Mouse (Mus musculus): Measurements from ENCODE around the gene Ddx41. TPM values are rescaled to one million over a fixed set of nuclear protein-coding genes. Genes with fewer than 3 reads are reported as not detected.

Gene Ddx41
- polyA plus RNA-seq, 1 experiment from 2014 or later: 56.6 TPM

GRCm38 (mm10) chr13:55507877-55508276 is 28.6 kb downstream of the Ddx41 start:
- no peak overlapping the region for H3K27ac ChIP-seq (replicated peaks; ENCODE audit: low read depth, low read length)
- peaks cover 23% of the 10 kb centered on the region for H3K4me1 ChIP-seq (ENCODE audit: control insufficient read depth, insufficient read depth, low read length)
- H3K36me3 ChIP-seq (ENCODE audit: control insufficient read depth, insufficient read depth, low read length): peaks cover 76% of the 10 kb centered on the region
- no peaks in the 10 kb centered on the region for H3K9me3 ChIP-seq (ENCODE audit: control insufficient read depth, low read length)
- no peak overlapping the region for H3K4me2 ChIP-seq (ENCODE audit: low read depth, low read length)
- ATAC-seq (ENCODE audit: low read depth): no peak
- H3K9ac ChIP-seq (ENCODE audit: low read depth, low read length): no peak overlapping the region
- no peak for DNase-seq (ENCODE audit: low spot score)
- H3K27me3 ChIP-seq (replicated peaks; ENCODE audit: control insufficient read depth, insufficient read depth, low read length): no peaks in the 10 kb centered on the region
- H3K4me3 ChIP-seq (ENCODE audit: low read depth, low read length): no peak overlapping the region
- 64% methylated on average over 11 of the region's 11 CpGs for WGBS

- no peak for DNase-seq (ENCODE audit: low spot score)
- ATAC-seq (ENCODE audit: low read depth): no peak
- no peak overlapping the region for H3K4me2 ChIP-seq (ENCODE audit: low read depth, low read length)
- peaks cover 85% of the 10 kb centered on the region for H3K36me3 ChIP-seq (ENCODE audit: control insufficient read depth, insufficient read depth, low read length)
- no peak overlapping the region for H3K27ac ChIP-seq (replicated peaks; ENCODE audit: low read depth, low read length)
- H3K4me3 ChIP-seq (ENCODE audit: low read depth, low read length): no peak overlapping the region
- H3K9me3 ChIP-seq (ENCODE audit: control insufficient read depth, low read length): no peaks in the 10 kb centered on the region
- no peaks in the 10 kb centered on the region for H3K27me3 ChIP-seq (replicated peaks; ENCODE audit: control insufficient read depth, insufficient read depth, low read length)
- WGBS: 89% methylated on average over 10 of the region's 10 CpGs
- no peak overlapping the region for H3K9ac ChIP-seq (ENCODE audit: low read depth, low read length)
- H3K4me1 ChIP-seq (ENCODE audit: control insufficient read depth, insufficient read depth, low read length): peaks cover 16% of the 10 kb centered on the region
Measured at GRCm38 (mm10) chr13:55506697-55507096, 29.8 kb downstream of the Ddx41 start.

GRCm38 (mm10) chr13:55505810-55506209 is 30.6 kb downstream of the Ddx41 start:
- 96% methylated on average over 5 of the region's 9 CpGs for WGBS
- H3K27me3 ChIP-seq (replicated peaks; ENCODE audit: control insufficient read depth, insufficient read depth, low read length): no peaks in the 10 kb centered on the region
- ATAC-seq (ENCODE audit: low read depth) (no peak), DNase-seq (ENCODE audit: low spot score) (no peak)
- H3K27ac ChIP-seq (replicated peaks; ENCODE audit: low read depth, low read length): no peak overlapping the region
- no peak overlapping the region for H3K9ac ChIP-seq (ENCODE audit: low read depth, low read length)
- peaks cover 93% of the 10 kb centered on the region for H3K36me3 ChIP-seq (ENCODE audit: control insufficient read depth, insufficient read depth, low read length)
- H3K9me3 ChIP-seq (ENCODE audit: control insufficient read depth, low read length): no peaks in the 10 kb centered on the region
- H3K4me3 ChIP-seq (ENCODE audit: low read depth, low read length): no peak overlapping the region
- H3K4me2 ChIP-seq (ENCODE audit: low read depth, low read length): no peak overlapping the region
- H3K4me1 ChIP-seq (ENCODE audit: control insufficient read depth, insufficient read depth, low read length): peaks cover 8% of the 10 kb centered on the region

- Histone ChIP-seq H3K4me2 (ENCODE audit: low read depth, low read length) (no peak overlapping the region), H3K9me3 (ENCODE audit: control insufficient read depth, low read length) (no peaks in the 10 kb centered on the region), H3K27ac (replicated peaks; ENCODE audit: low read depth, low read length) (no peak overlapping the region), H3K4me1 (ENCODE audit: control insufficient read depth, insufficient read depth, low read length) (no peaks in the 10 kb centered on the region), H3K27me3 (replicated peaks; ENCODE audit: control insufficient read depth, insufficient read depth, low read length) (no peaks in the 10 kb centered on the region), H3K36me3 (ENCODE audit: control insufficient read depth, insufficient read depth, low read length) (peaks cover 93% of the 10 kb centered on the region), H3K9ac (ENCODE audit: low read depth, low read length) (no peak overlapping the region), H3K4me3 (ENCODE audit: low read depth, low read length) (no peak overlapping the region)
- 89% methylated on average over 5 of the region's 5 CpGs for WGBS
- DNase-seq (ENCODE audit: low spot score) (no peak), ATAC-seq (ENCODE audit: low read depth) (no peak)
Measured at GRCm38 (mm10) chr13:55504390-55504789, 32.1 kb downstream of the Ddx41 start.

- H3K4me1 ChIP-seq (ENCODE audit: control insufficient read depth, insufficient read depth, low read length): no peaks in the 10 kb centered on the region
- no peak overlapping the region for H3K27ac ChIP-seq (replicated peaks; ENCODE audit: low read depth, low read length)
- no peaks in the 10 kb centered on the region for H3K9me3 ChIP-seq (ENCODE audit: control insufficient read depth, low read length)
- no peak overlapping the region for H3K9ac ChIP-seq (ENCODE audit: low read depth, low read length)
- WGBS: 86% methylated on average over 8 of the region's 8 CpGs
- H3K27me3 ChIP-seq (replicated peaks; ENCODE audit: control insufficient read depth, insufficient read depth, low read length): no peaks in the 10 kb centered on the region
- ATAC-seq (ENCODE audit: low read depth) (no peak), DNase-seq (ENCODE audit: low spot score) (no peak)
- H3K4me3 ChIP-seq (ENCODE audit: low read depth, low read length): no peak overlapping the region
- no peak overlapping the region for H3K4me2 ChIP-seq (ENCODE audit: low read depth, low read length)
- H3K36me3 ChIP-seq (ENCODE audit: control insufficient read depth, insufficient read depth, low read length): peaks cover 91% of the 10 kb centered on the region
Measured at GRCm38 (mm10) chr13:55502405-55502804, 34.1 kb downstream of the Ddx41 start.

GRCm38 (mm10) chr13:55500575-55500974 is 35.9 kb downstream of the Ddx41 start:
- Histone ChIP-seq H3K4me2 (ENCODE audit: low read depth, low read length) (no peak overlapping the region), H3K27ac (replicated peaks; ENCODE audit: low read depth, low read length) (no peak overlapping the region), H3K4me3 (ENCODE audit: low read depth, low read length) (no peak overlapping the region), H3K36me3 (ENCODE audit: control insufficient read depth, insufficient read depth, low read length) (peaks cover 72% of the 10 kb centered on the region), H3K9me3 (ENCODE audit: control insufficient read depth, low read length) (no peaks in the 10 kb centered on the region), H3K9ac (ENCODE audit: low read depth, low read length) (no peak overlapping the region), H3K4me1 (ENCODE audit: control insufficient read depth, insufficient read depth, low read length) (no peaks in the 10 kb centered on the region), H3K27me3 (replicated peaks; ENCODE audit: control insufficient read depth, insufficient read depth, low read length) (no peaks in the 10 kb centered on the region)
- WGBS: 84% methylated on average over 10 of the region's 10 CpGs
- DNase-seq (ENCODE audit: low spot score) (no peak), ATAC-seq (ENCODE audit: low read depth) (no peak)

- Histone ChIP-seq H3K4me2 (ENCODE audit: low read depth, low read length) (no peak overlapping the region), H3K9me3 (ENCODE audit: control insufficient read depth, low read length) (no peaks in the 10 kb centered on the region), H3K27me3 (replicated peaks; ENCODE audit: control insufficient read depth, insufficient read depth, low read length) (no peaks in the 10 kb centered on the region), H3K4me3 (ENCODE audit: low read depth, low read length) (no peak overlapping the region), H3K4me1 (ENCODE audit: control insufficient read depth, insufficient read depth, low read length) (no peaks in the 10 kb centered on the region), H3K36me3 (ENCODE audit: control insufficient read depth, insufficient read depth, low read length) (peaks cover 56% of the 10 kb centered on the region), H3K27ac (replicated peaks; ENCODE audit: low read depth, low read length) (no peak overlapping the region), H3K9ac (ENCODE audit: low read depth, low read length) (no peak overlapping the region)
- no peak for DNase-seq (ENCODE audit: low spot score)
- 57% methylated on average over 9 of the region's 11 CpGs for WGBS
- ATAC-seq (ENCODE audit: low read depth): no peak
Measured at GRCm38 (mm10) chr13:55498906-55499305, 37.6 kb downstream of the Ddx41 start.

- Histone ChIP-seq H3K27me3 (replicated peaks; ENCODE audit: control insufficient read depth, insufficient read depth, low read length) (no peaks in the 10 kb centered on the region), H3K36me3 (ENCODE audit: control insufficient read depth, insufficient read depth, low read length) (peaks cover 36% of the 10 kb centered on the region), H3K27ac (replicated peaks; ENCODE audit: low read depth, low read length) (no peak overlapping the region), H3K4me2 (ENCODE audit: low read depth, low read length) (no peak overlapping the region), H3K9ac (ENCODE audit: low read depth, low read length) (0 out of 2 replicates have a peak overlapping the region, but pooled peaks have one; percentile 14), H3K9me3 (ENCODE audit: control insufficient read depth, low read length) (no peaks in the 10 kb centered on the region), H3K4me1 (ENCODE audit: control insufficient read depth, insufficient read depth, low read length) (no peaks in the 10 kb centered on the region), H3K4me3 (ENCODE audit: low read depth, low read length) (no peak overlapping the region)
- 85% methylated on average over 6 of the region's 6 CpGs for WGBS
- ATAC-seq (ENCODE audit: low read depth) (no peak), DNase-seq (ENCODE audit: low spot score) (no peak)
Measured at GRCm38 (mm10) chr13:55496661-55497060, 39.8 kb downstream of the Ddx41 start.

GRCm38 (mm10) chr13:55495702-55496101 is 40.8 kb downstream of the Ddx41 start:
- Histone ChIP-seq H3K27ac (replicated peaks; ENCODE audit: low read depth, low read length) (no peak overlapping the region), H3K4me1 (ENCODE audit: control insufficient read depth, insufficient read depth, low read length) (no peaks in the 10 kb centered on the region), H3K4me3 (ENCODE audit: low read depth, low read length) (no peak overlapping the region), H3K9me3 (ENCODE audit: control insufficient read depth, low read length) (no peaks in the 10 kb centered on the region), H3K9ac (ENCODE audit: low read depth, low read length) (no peak overlapping the region), H3K4me2 (ENCODE audit: low read depth, low read length) (no peak overlapping the region), H3K36me3 (ENCODE audit: control insufficient read depth, insufficient read depth, low read length) (peaks cover 28% of the 10 kb centered on the region), H3K27me3 (replicated peaks; ENCODE audit: control insufficient read depth, insufficient read depth, low read length) (no peaks in the 10 kb centered on the region)
- DNase-seq (ENCODE audit: low spot score) (no peak), ATAC-seq (ENCODE audit: low read depth) (no peak)
- 26% methylated on average over 4 of the region's 4 CpGs for WGBS

Measured in embryonic facial prominence, embryonic 14.5 days (tissue).